Mouse (Mus musculus): ENCODE measurements around the gene Pdcd1lg2.

Pdcd1lg2 gene

GRCm38 (mm10) chr19:29462462-29462861 lies 51.7 kb downstream of the Pdcd1lg2 start:
- Histone ChIP-seq H3K4me3 (replicated peaks; ENCODE audit: low read length) (no peak overlapping the region), H3K9me3 (ENCODE audit: low read length) (no peaks in the 10 kb centered on the region), H3K27me3 (ENCODE audit: insufficient read depth, low read length) (no peaks in the 10 kb centered on the region), H3K36me3 (ENCODE audit: insufficient read depth, low read length) (no peaks in the 10 kb centered on the region), H3K4me1 (replicated peaks; ENCODE audit: low read depth, low read length) (no peaks in the 10 kb centered on the region)
- TF ChIP-seq NANOG (IDR thresholded peaks at IDR 0.05; ENCODE audit: borderline replicate concordance, low read length) (no peak), CTCF (conservative IDR thresholded peaks at IDR 0.05; ENCODE audit: low read length) (no peak), POU5F1 (IDR thresholded peaks at IDR 0.05; ENCODE audit: borderline replicate concordance, low read length) (no peak)

- no peaks in the 10 kb centered on the region for H3K36me3 ChIP-seq (ENCODE audit: insufficient read depth, low read length)
- TF ChIP-seq POU5F1 (IDR thresholded peaks at IDR 0.05; ENCODE audit: borderline replicate concordance, low read length) (no peak), CTCF (conservative IDR thresholded peaks at IDR 0.05; ENCODE audit: low read length) (no peak), NANOG (IDR thresholded peaks at IDR 0.05; ENCODE audit: borderline replicate concordance, low read length) (no peak)
- no peaks in the 10 kb centered on the region for H3K27me3 ChIP-seq (ENCODE audit: insufficient read depth, low read length)
- H3K9me3 ChIP-seq (ENCODE audit: low read length): no peaks in the 10 kb centered on the region
- no peak overlapping the region for H3K4me3 ChIP-seq (replicated peaks; ENCODE audit: low read length)
- H3K4me1 ChIP-seq (replicated peaks; ENCODE audit: low read depth, low read length): no peaks in the 10 kb centered on the region
These were observed 53.1 kb downstream of the Pdcd1lg2 start for GRCm38 (mm10) chr19:29463645-29464395.

DNA sequence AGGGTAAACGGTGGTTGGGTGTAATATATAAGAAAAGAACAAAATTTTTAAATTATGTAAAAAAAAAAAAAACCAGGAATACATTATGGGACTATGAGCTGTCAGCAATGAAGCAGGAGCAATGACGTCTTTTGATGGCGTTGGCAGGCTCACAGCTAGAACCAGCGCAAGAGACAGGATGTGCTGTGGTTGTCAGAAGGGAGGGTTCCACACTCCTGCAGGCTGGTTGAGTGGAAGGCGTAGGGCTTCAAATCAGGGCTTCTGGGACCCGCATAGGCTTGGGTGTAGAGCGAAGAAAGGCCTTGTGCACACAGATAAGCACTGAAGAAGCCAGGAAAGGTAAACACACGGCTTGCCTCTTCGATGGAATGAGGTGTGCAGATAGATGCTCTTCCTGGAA lies 56.1 kb downstream of the Pdcd1lg2 start:
- TF ChIP-seq NANOG (IDR thresholded peaks at IDR 0.05; ENCODE audit: borderline replicate concordance, low read length) (no peak), CTCF (conservative IDR thresholded peaks at IDR 0.05; ENCODE audit: low read length) (no peak), POU5F1 (IDR thresholded peaks at IDR 0.05; ENCODE audit: borderline replicate concordance, low read length) (no peak)
- no peaks in the 10 kb centered on the region for H3K27me3 ChIP-seq (ENCODE audit: insufficient read depth, low read length)

DNA sequence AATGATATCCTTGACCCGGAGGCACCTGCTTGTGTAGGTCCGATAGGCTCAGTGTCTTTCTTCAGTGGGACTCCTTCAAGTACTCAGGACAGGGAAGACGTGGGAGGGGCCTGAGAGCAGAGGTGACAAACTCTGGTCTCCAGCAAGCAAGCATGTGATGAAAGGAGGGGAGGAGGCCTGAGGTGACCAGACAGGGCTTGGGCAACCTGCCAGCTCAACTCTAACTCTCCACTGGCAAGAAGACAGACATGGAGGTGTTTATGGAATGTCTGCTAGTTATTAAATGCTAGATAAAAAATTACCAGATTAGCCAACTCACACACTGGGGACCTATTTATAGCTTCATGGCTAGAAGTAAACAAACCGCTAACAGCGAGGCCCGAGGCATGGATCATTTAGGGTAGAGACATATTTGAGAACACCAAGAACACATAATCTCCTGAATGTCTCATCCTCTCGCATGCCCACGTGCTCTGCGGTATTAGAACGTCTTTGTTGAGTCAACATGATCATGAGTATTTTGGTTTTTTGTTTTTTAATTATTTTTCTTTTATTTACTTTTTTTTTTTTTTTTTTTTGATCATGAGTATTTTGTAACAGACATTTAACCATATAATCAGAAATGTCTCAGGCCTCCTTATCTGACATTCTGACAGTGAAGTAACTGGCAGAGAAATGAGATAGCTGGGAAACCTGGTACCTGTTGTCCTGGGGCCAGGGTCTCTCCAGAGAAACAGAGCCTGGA lies 58.4 kb downstream of the Pdcd1lg2 start:
- H3K27me3 ChIP-seq (ENCODE audit: insufficient read depth, low read length): no peaks in the 10 kb centered on the region; the same call in 1 of the 2 replicates
- H3K4me3 ChIP-seq (replicated peaks; ENCODE audit: low read length): no peak overlapping the region

More for the DNA sequence above, 56.1 kb downstream of the Pdcd1lg2 start:
- peaks cover 8% of the 10 kb centered on the region for H3K4me1 ChIP-seq (replicated peaks; ENCODE audit: low read depth, low read length)
- no peaks in the 10 kb centered on the region for H3K9me3 ChIP-seq (ENCODE audit: low read length)
- H3K4me3 ChIP-seq (replicated peaks; ENCODE audit: low read length): no peak overlapping the region
- H3K36me3 ChIP-seq (ENCODE audit: insufficient read depth, low read length): no peaks in the 10 kb centered on the region

GRCm38 (mm10) chr19:29469686-29470254 lies 59.1 kb downstream of the Pdcd1lg2 start:
- Histone ChIP-seq H3K4me3 (replicated peaks; ENCODE audit: low read length) (no peak overlapping the region), H3K9me3 (ENCODE audit: low read length) (no peaks in the 10 kb centered on the region), H3K36me3 (ENCODE audit: insufficient read depth, low read length) (no peaks in the 10 kb centered on the region), H3K27me3 (ENCODE audit: insufficient read depth, low read length) (no peaks in the 10 kb centered on the region; the same call in 1 of the 2 replicates), H3K4me1 (replicated peaks; ENCODE audit: low read depth, low read length) (peaks cover 8% of the 10 kb centered on the region)
- no peak for TF ChIP-seq CTCF (conservative IDR thresholded peaks at IDR 0.05; ENCODE audit: low read length)
- TF ChIP-seq NANOG (IDR thresholded peaks at IDR 0.05; ENCODE audit: borderline replicate concordance, low read length): no peak
- no peak for TF ChIP-seq POU5F1 (IDR thresholded peaks at IDR 0.05; ENCODE audit: borderline replicate concordance, low read length)

More for the DNA sequence above, 58.4 kb downstream of the Pdcd1lg2 start:
- Histone ChIP-seq H3K9me3 (ENCODE audit: low read length) (no peaks in the 10 kb centered on the region), H3K36me3 (ENCODE audit: insufficient read depth, low read length) (no peaks in the 10 kb centered on the region), H3K4me1 (replicated peaks; ENCODE audit: low read depth, low read length) (peaks cover 8% of the 10 kb centered on the region)
- TF ChIP-seq CTCF (conservative IDR thresholded peaks at IDR 0.05; ENCODE audit: low read length) (no peak), POU5F1 (IDR thresholded peaks at IDR 0.05; ENCODE audit: borderline replicate concordance, low read length) (no peak), NANOG (IDR thresholded peaks at IDR 0.05; ENCODE audit: borderline replicate concordance, low read length) (no peak)

GRCm38 (mm10) chr19:29470652-29471051 lies 59.9 kb downstream of the Pdcd1lg2 start:
- TF ChIP-seq NANOG (IDR thresholded peaks at IDR 0.05; ENCODE audit: borderline replicate concordance, low read length) (no peak), POU5F1 (IDR thresholded peaks at IDR 0.05; ENCODE audit: borderline replicate concordance, low read length) (no peak), CTCF (conservative IDR thresholded peaks at IDR 0.05; ENCODE audit: low read length) (no peak)

GRCm38 (mm10) chr19:29472424-29472823 lies 61.7 kb downstream of the Pdcd1lg2 start:
- Histone ChIP-seq H3K4me1 (replicated peaks; ENCODE audit: low read depth, low read length) (peaks cover 8% of the 10 kb centered on the region), H3K4me3 (replicated peaks; ENCODE audit: low read length) (no peak overlapping the region), H3K27me3 (ENCODE audit: insufficient read depth, low read length) (no peaks in the 10 kb centered on the region; the same call in 1 of the 2 replicates), H3K36me3 (ENCODE audit: insufficient read depth, low read length) (no peaks in the 10 kb centered on the region), H3K9me3 (ENCODE audit: low read length) (no peaks in the 10 kb centered on the region)
- no peak for TF ChIP-seq POU5F1 (IDR thresholded peaks at IDR 0.05; ENCODE audit: borderline replicate concordance, low read length)
- no peak for TF ChIP-seq NANOG (IDR thresholded peaks at IDR 0.05; ENCODE audit: borderline replicate concordance, low read length)
- TF ChIP-seq CTCF (conservative IDR thresholded peaks at IDR 0.05; ENCODE audit: low read length): no peak

More at GRCm38 (mm10) chr19:29470652-29471051, 59.9 kb downstream of the Pdcd1lg2 start:
- Histone ChIP-seq H3K4me3 (replicated peaks; ENCODE audit: low read length) (no peak overlapping the region), H3K4me1 (replicated peaks; ENCODE audit: low read depth, low read length) (peaks cover 8% of the 10 kb centered on the region), H3K27me3 (ENCODE audit: insufficient read depth, low read length) (no peaks in the 10 kb centered on the region; the same call in 1 of the 2 replicates), H3K36me3 (ENCODE audit: insufficient read depth, low read length) (no peaks in the 10 kb centered on the region), H3K9me3 (ENCODE audit: low read length) (no peaks in the 10 kb centered on the region)

GRCm38 (mm10) chr19:29472946-29473345 lies 62.2 kb downstream of the Pdcd1lg2 start:
- no peak overlapping the region for H3K4me3 ChIP-seq (replicated peaks; ENCODE audit: low read length)
- H3K9me3 ChIP-seq (ENCODE audit: low read length): no peaks in the 10 kb centered on the region
- TF ChIP-seq POU5F1 (IDR thresholded peaks at IDR 0.05; ENCODE audit: borderline replicate concordance, low read length): no peak
- TF ChIP-seq CTCF (conservative IDR thresholded peaks at IDR 0.05; ENCODE audit: low read length): no peak
- no peak for TF ChIP-seq NANOG (IDR thresholded peaks at IDR 0.05; ENCODE audit: borderline replicate concordance, low read length)
- H3K27me3 ChIP-seq (ENCODE audit: insufficient read depth, low read length): no peaks in the 10 kb centered on the region; the same call in 1 of the 2 replicates
- H3K4me1 ChIP-seq (replicated peaks; ENCODE audit: low read depth, low read length): peaks cover 8% of the 10 kb centered on the region
- no peaks in the 10 kb centered on the region for H3K36me3 ChIP-seq (ENCODE audit: insufficient read depth, low read length)
